ENCODE assay signal across 8 mouse cellular contexts in genomic region chr13:42867026-42867425, GRCm38 (mm10).
DNase-seq lines count a peak whose midpoint lies in the region; ATAC-seq lines count a peak whose summit lies in the region.

No protein-coding gene starts in this region.

- peaks cover 14% of the 10 kb centered on the region for H3K4me1 ChIP-seq in megakaryocyte, embryonic 14.5 days
- peaks cover 7% of the 10 kb centered on the region for H3K4me1 ChIP-seq in heart, embryonic 12.5 days (replicated peaks)
- H3K4me1 ChIP-seq in limb, embryonic 12.5 days (replicated peaks): peaks cover 8% of the 10 kb centered on the region; the same call in 1 of the 2 replicates
- peaks cover 18% of the 10 kb centered on the region for H3K4me1 ChIP-seq in neural tube, embryonic 13.5 days (replicated peaks)

- WGBS in heart, embryonic 12.5 days: 23% methylated on average over 6 of the region's 6 CpGs
- 40% methylated on average over 6 of the region's 6 CpGs for WGBS in limb, embryonic 12.5 days
- 47% methylated on average over 6 of the region's 6 CpGs for WGBS in neural tube, embryonic 13.5 days

- H3K4me3 ChIP-seq in megakaryocyte, embryonic 14.5 days (replicated peaks): peak overlapping the region; percentile 92
- peak overlapping the region; percentile 69 for H3K4me3 ChIP-seq in heart, embryonic 12.5 days
- H3K4me3 ChIP-seq in limb, embryonic 12.5 days (replicated peaks): peak overlapping the region; percentile 41
- H3K4me3 ChIP-seq in neural tube, embryonic 13.5 days: peak overlapping the region; percentile 29; the same call in 1 of the 2 replicates

- DNase-seq in frontal cortex, postnatal 10 days (ENCODE audit: low spot score in 2 of 2): no peak
- DNase-seq in MN1 (ENCODE audit: low spot score): no peak
- DNase-seq in embryo, embryonic 10 days (ENCODE audit: low spot score): no peak

- peak overlapping the region; percentile 98 for H3K4me2 ChIP-seq in heart, embryonic 12.5 days
- peak overlapping the region; percentile 78 for H3K4me2 ChIP-seq in limb, embryonic 12.5 days
- H3K4me2 ChIP-seq in neural tube, embryonic 13.5 days: peak overlapping the region; percentile 58

- H3K9me3 ChIP-seq in megakaryocyte, embryonic 14.5 days: no peaks in the 10 kb centered on the region
- no peaks in the 10 kb centered on the region for H3K9me3 ChIP-seq in heart, embryonic 12.5 days (replicated peaks)
- H3K9me3 ChIP-seq in limb, embryonic 12.5 days: no peaks in the 10 kb centered on the region
- no peaks in the 10 kb centered on the region for H3K9me3 ChIP-seq in neural tube, embryonic 13.5 days

- ATAC-seq in megakaryocyte, adult 5-6 weeks (ENCODE audit: poor library complexity, severe bottlenecking): no peak
- no peak for ATAC-seq in heart, embryonic 12.5 days (ENCODE audit: insufficient number of reproducible peaks, low FRiP score)
- no peak for ATAC-seq in limb, embryonic 12.5 days (ENCODE audit: insufficient number of reproducible peaks, insufficient read depth, low FRiP score, low TSS enrichment, low read depth)
- no peak for ATAC-seq in neural tube, embryonic 13.5 days (ENCODE audit: low read depth)

- H3K27me3 ChIP-seq in megakaryocyte, embryonic 14.5 days (replicated peaks): peaks cover 3% of the 10 kb centered on the region
- no peaks in the 10 kb centered on the region for H3K27me3 ChIP-seq in heart, embryonic 12.5 days (replicated peaks)
- H3K27me3 ChIP-seq in limb, embryonic 12.5 days: 0 out of 2 replicates have a peak, but pooled peaks cover 10% of the 10 kb centered on the region
- no peaks in the 10 kb centered on the region for H3K27me3 ChIP-seq in neural tube, embryonic 13.5 days

- no peak overlapping the region for H3K27ac ChIP-seq in heart, embryonic 12.5 days (ENCODE audit: poor library complexity, severe bottlenecking)
- H3K27ac ChIP-seq in limb, embryonic 12.5 days: no peak overlapping the region
- H3K27ac ChIP-seq in neural tube, embryonic 13.5 days (replicated peaks): no peak overlapping the region

- no peaks in the 10 kb centered on the region for H3K36me3 ChIP-seq in megakaryocyte, embryonic 14.5 days (replicated peaks; ENCODE audit: low read length)
- H3K36me3 ChIP-seq in heart, embryonic 12.5 days: no peaks in the 10 kb centered on the region
- no peaks in the 10 kb centered on the region for H3K36me3 ChIP-seq in limb, embryonic 12.5 days
- H3K36me3 ChIP-seq in neural tube, embryonic 13.5 days: no peaks in the 10 kb centered on the region

- peak overlapping the region; percentile 78 for H3K9ac ChIP-seq in heart, embryonic 12.5 days
- 0 out of 2 replicates have a peak overlapping the region, but pooled peaks have one; percentile 60 for H3K9ac ChIP-seq in limb, embryonic 12.5 days (replicated peaks)
- H3K9ac ChIP-seq in neural tube, embryonic 13.5 days: no peak overlapping the region

Comparison
In these comparisons a context has a peak if more than half of its experiments do, and no peak if none do; other contexts are left out.
1. H3K4me3 ChIP-seq: peak in every context shown above with its lines; median percentile 92 in megakaryocyte, embryonic 14.5 days; 69 in heart, embryonic 12.5 days; 41 in limb, embryonic 12.5 days; 29 in neural tube, embryonic 13.5 days.